Mouse (Mus musculus) forebrain, embryonic 10.5 days (tissue): ENCODE results near the gene Abhd2. TPM values are rescaled to one million over a fixed set of nuclear protein-coding genes. Genes with fewer than 3 reads are reported as not detected.

Source experiments
- DNase-seq: peaks from one replicate; pipeline ENCODE4 v3.0.0-alpha.2; 2017; ENCODE audit warnings: low spot score; ENCODE audit errors: extremely low spot score
- H3K27ac ChIP-seq: fragments of 300-500 bp; sonication (generic); 2 replicates; pipeline ENCODE4 v1.5.1; 2016; ENCODE audit warnings: mild to moderate bottlenecking
- H3K27me3 ChIP-seq: fragments of 300-500 bp; sonication (generic); 2 replicates; pipeline ENCODE4 v1.6.1; 2016; ENCODE audit warnings: mild to moderate bottlenecking; ENCODE audit not compliant: poor library complexity, severe bottlenecking
- H3K36me3 ChIP-seq: fragments of 300-500 bp; sonication (generic); replicated peaks from 2 replicates; pipeline ENCODE4 v1.6.1; 2016; ENCODE audit warnings: mild to moderate bottlenecking, moderate library complexity
- H3K4me1 ChIP-seq: fragments of 300-500 bp; sonication (generic); 2 replicates; pipeline ENCODE4 v1.6.1; 2016
- H3K4me3 ChIP-seq: fragments of 300-500 bp; sonication (generic); 2 replicates; pipeline ENCODE4 v1.5.1; 2016; ENCODE audit warnings: mild to moderate bottlenecking, moderate library complexity
- H3K9me3 ChIP-seq: fragments of 300-500 bp; sonication (generic); 2 replicates; pipeline ENCODE4 v1.6.1; 2016; ENCODE audit warnings: mild to moderate bottlenecking, moderate library complexity
- WGBS: fragments of 180-500 bp; shearing (Covaris S2); methylation state at CpG from one replicate; pipeline ENCODE4 v1.1.7; 2016; 5-methylcytosine and 5-hydroxymethylcytosine counted together
- polyA plus RNA-seq: library from polyadenylated mRNA; unstranded; fragments of >200 nt; fragmentation: Nextera tagmentation; extraction: Ambion mirVana; gene quantifications from 2 replicates; pipeline ENCODE4 v1.2.1, GENCODE M21; 2016

Gene Abhd2
- polyA plus RNA-seq, result 7.6 and 8.6 TPM in 2 replicates

DNA sequence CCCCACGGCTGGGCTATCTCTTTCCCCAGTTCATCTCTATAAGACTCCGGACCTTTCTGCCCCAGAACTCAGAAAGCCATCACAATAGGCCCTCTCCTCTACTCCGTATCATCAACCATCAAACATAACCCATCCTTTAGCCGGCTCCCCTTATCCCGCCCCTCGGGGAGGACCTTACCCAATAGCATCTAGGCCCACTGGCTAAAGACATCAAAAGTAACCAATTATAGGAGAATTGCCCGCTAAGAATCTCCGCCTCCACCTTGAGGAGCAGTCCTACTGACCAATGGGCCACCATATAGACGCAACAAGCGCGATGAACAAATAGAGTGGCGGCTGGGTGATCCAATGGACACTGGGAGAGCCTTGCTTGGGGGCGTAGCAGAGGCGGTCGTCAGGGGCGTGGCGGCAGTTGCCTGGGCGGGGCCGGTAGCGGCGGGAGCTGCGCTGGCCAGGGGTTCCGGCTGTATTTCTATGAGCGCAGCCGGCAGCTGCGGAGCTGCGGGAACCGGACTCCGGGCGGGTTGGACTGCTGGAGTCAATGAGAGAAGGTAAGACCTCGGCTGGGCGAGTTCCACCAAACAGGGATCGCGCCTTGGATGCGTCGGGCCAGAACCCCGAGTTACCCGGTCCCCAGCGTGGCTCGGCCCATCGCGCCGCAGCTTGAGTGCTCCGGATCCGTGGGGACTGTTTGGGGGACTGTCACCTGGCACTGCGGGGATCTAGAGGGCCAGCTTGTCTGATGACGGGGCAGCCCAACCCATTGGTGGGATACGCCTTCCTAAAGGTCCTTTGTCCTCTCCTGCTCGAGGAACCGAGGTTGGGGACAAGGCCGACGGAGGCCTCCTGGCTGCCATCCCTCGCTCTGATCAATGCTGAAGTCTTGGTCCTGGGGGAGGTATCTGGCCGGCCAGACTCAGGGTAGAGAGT is at the start of gene Abhd2:
Abhd2 (plus strand) TSS at position 411 of the 930 bp plus-strand sequence.
- peak; percentile 99 for DNase-seq
- WGBS, result under 1% methylated on average over 54 of the region's 54 CpGs
- no peaks in the 10 kb centered on the region for H3K27me3 ChIP-seq
- H3K9me3 ChIP-seq, result no peaks in the 10 kb centered on the region
- no peaks in the 10 kb centered on the region; the same call in 1 of the 2 replicates for H3K36me3 ChIP-seq
- H3K27ac ChIP-seq, result peak within 1 kb of the TSS; percentile 89
- peaks cover 60% of the 10 kb centered on the region for H3K4me1 ChIP-seq
- H3K4me3 ChIP-seq, result peak within 1 kb of the TSS; percentile 78

DNA sequence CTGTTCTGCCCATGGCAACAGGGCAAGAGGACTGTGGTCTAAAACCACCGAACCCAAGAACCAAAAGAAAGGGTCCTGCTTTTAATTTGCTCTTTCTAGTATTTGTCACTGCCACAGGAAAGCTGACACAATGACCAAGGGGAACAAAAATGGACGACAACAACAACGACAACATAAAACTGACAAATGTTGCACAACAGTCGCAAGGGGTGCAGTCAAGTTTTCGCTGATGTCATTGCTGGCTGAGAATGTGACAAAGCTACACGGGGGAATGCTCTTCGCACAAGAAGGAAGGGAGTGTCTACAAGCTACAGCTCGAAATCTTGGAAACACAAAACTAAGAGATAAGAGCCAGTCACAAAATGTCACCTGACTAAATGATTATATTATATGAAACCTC is 47.5 kb upstream of the Abhd2 start:
- Histone ChIP-seq H3K36me3 (no peaks in the 10 kb centered on the region), H3K27ac (no peak overlapping the region), H3K4me1 (no peaks in the 10 kb centered on the region), H3K9me3 (no peaks in the 10 kb centered on the region), H3K27me3 (no peaks in the 10 kb centered on the region), H3K4me3 (no peak overlapping the region)
- no peak for DNase-seq
- 90% methylated on average over 8 of the region's 8 CpGs for whole genome bisulfite sequencing

- Histone ChIP-seq H3K36me3 (no peaks in the 10 kb centered on the region), H3K9me3 (no peaks in the 10 kb centered on the region), H3K4me1 (no peaks in the 10 kb centered on the region), H3K27ac (no peak overlapping the region), H3K27me3 (no peaks in the 10 kb centered on the region), H3K4me3 (no peak overlapping the region)
- no peak for DNase-seq
- 87% methylated on average over 5 of the region's 5 CpGs for WGBS
Observed at GRCm38 (mm10) chr7:79226172-79226571, 46.8 kb upstream of the Abhd2 start.

DNA sequence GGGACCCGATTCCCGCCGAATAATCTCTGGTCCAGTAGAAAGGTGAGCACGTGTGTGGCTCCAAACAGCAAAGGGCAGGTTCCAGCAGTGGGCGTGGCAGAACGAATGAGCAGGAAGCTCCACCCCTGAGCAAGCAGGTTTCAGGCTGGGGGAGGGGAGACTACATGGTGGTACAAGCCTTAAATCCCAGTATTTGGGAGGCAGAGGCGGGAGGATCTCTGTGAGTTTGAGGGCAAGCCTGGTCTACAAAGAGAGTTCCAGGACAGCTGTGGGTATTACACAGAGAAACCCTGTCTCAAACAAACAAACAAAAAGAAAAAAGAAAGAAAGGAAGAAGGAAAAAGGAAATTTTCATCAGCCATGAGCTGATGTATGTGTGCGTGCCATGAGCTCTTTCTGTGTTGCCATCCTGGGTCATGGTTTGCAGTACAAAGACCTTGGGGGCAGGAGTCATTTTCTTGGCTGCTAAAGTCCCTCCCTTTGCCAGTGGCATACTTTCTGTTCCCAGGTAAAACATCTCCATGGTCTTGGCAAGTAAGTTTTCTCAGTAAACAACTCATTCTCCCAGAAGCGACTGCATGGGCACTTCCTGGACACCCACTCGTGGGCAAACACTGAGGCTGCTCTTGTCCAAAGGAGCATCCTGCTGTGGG is 46.0 kb upstream of the Abhd2 start:
- H3K4me1 ChIP-seq, result no peaks in the 10 kb centered on the region
- no peak for DNase-seq
- no peaks in the 10 kb centered on the region for H3K36me3 ChIP-seq
- WGBS, result 86% methylated on average over 7 of the region's 10 CpGs
- H3K9me3 ChIP-seq, result no peaks in the 10 kb centered on the region
- no peak overlapping the region for H3K27ac ChIP-seq
- H3K4me3 ChIP-seq, result no peak overlapping the region
- H3K27me3 ChIP-seq, result no peaks in the 10 kb centered on the region

GRCm38 (mm10) chr7:79228471-79228870 is 44.5 kb upstream of the Abhd2 start:
- peak; percentile 74 for DNase-seq
- no peaks in the 10 kb centered on the region for H3K4me1 ChIP-seq
- 34% methylated on average over 9 of the region's 9 CpGs for WGBS
- no peak overlapping the region for H3K27ac ChIP-seq
- H3K9me3 ChIP-seq, result no peaks in the 10 kb centered on the region
- no peak overlapping the region for H3K4me3 ChIP-seq
- no peaks in the 10 kb centered on the region for H3K36me3 ChIP-seq
- no peaks in the 10 kb centered on the region for H3K27me3 ChIP-seq

DNA sequence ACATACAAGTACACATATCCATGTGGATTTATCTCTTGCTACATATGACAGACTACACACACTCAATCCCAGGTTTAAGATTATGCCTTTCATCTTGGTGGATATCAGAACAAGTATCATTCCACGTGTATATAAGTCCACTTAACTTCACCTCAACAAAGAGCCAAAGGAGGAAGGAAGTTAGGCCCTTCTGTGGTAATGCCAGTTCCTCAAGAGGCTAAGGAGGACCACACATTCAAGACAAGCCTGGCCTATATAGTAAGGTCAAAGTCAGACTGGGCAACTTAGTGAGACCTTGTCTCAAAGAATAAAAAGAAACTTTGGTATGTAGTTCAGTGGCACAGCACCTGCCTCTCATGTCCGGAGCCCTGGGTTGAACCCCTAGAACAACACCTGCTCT is 41.4 kb upstream of the Abhd2 start:
- DNase-seq, result no peak
- no peaks in the 10 kb centered on the region for H3K4me1 ChIP-seq
- H3K27me3 ChIP-seq, result no peaks in the 10 kb centered on the region
- no peaks in the 10 kb centered on the region for H3K9me3 ChIP-seq
- WGBS, result 84% methylated on average over 2 of the region's 2 CpGs
- no peak overlapping the region for H3K27ac ChIP-seq
- no peaks in the 10 kb centered on the region for H3K36me3 ChIP-seq
- H3K4me3 ChIP-seq, result no peak overlapping the region

DNA sequence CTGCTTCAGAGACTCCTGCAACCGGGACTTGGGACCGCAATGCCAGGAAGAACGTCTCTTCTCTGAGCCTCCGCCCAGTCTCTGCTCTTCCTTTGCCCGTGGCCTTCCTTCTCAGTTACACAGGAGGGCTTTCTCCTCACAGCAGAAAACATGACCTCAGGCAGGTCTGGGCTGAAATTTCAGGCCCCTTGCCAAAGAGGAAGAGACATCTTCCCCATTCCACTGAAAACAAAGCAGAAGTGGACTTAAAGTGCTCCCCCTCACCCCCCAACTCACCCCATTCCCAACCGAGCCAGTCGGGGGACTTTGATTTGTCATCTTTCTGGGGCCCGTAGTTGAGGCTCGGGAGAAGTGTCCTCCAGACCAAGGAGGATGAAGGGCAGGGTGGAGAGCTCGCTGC is 41.0 kb upstream of the Abhd2 start:
- Histone ChIP-seq H3K4me3 (no peak overlapping the region), H3K9me3 (no peaks in the 10 kb centered on the region), H3K27ac (no peak overlapping the region), H3K27me3 (no peaks in the 10 kb centered on the region), H3K4me1 (no peaks in the 10 kb centered on the region), H3K36me3 (no peaks in the 10 kb centered on the region)
- WGBS, result 90% methylated on average over 10 of the region's 10 CpGs
- DNase-seq, result no peak

- Histone ChIP-seq H3K9me3 (no peaks in the 10 kb centered on the region), H3K36me3 (no peaks in the 10 kb centered on the region), H3K4me1 (0 out of 2 replicates have a peak, but pooled peaks cover 2% of the 10 kb centered on the region), H3K4me3 (no peak overlapping the region), H3K27me3 (no peaks in the 10 kb centered on the region), H3K27ac (no peak overlapping the region)
- WGBS, result 87% methylated on average over 5 of the region's 5 CpGs
- DNase-seq, result no peak
Observed at GRCm38 (mm10) chr7:79238741-79239140, 34.3 kb upstream of the Abhd2 start.

- WGBS, result 82% methylated on average over 10 of the region's 10 CpGs
- Histone ChIP-seq H3K4me3 (no peak overlapping the region), H3K27me3 (0 out of 2 replicates have a peak, but pooled peaks cover 7% of the 10 kb centered on the region), H3K27ac (no peak overlapping the region), H3K4me1 (peaks cover 9% of the 10 kb centered on the region; the same call in 1 of the 2 replicates), H3K9me3 (no peaks in the 10 kb centered on the region), H3K36me3 (no peaks in the 10 kb centered on the region)
- DNase-seq, result no peak
Observed at GRCm38 (mm10) chr7:79241931-79242625, 30.9 kb upstream of the Abhd2 start.

GRCm38 (mm10) chr7:79243236-79243635 is 29.8 kb upstream of the Abhd2 start:
- Histone ChIP-seq H3K4me3 (no peak overlapping the region), H3K27me3 (0 out of 2 replicates have a peak, but pooled peaks cover 7% of the 10 kb centered on the region), H3K27ac (no peak overlapping the region), H3K36me3 (no peaks in the 10 kb centered on the region), H3K9me3 (no peaks in the 10 kb centered on the region), H3K4me1 (peaks cover 12% of the 10 kb centered on the region)
- 78% methylated on average over 4 of the region's 4 CpGs for WGBS
- no peak for DNase-seq

GRCm38 (mm10) chr7:79246039-79246670 is 26.8 kb upstream of the Abhd2 start:
- peak; percentile 64 for DNase-seq
- Histone ChIP-seq H3K27ac (no peak overlapping the region), H3K4me1 (peaks cover 12% of the 10 kb centered on the region), H3K27me3 (0 out of 2 replicates have a peak, but pooled peaks cover 7% of the 10 kb centered on the region), H3K9me3 (no peaks in the 10 kb centered on the region), H3K36me3 (no peaks in the 10 kb centered on the region), H3K4me3 (peak overlapping the region; percentile 43)
- WGBS, result 16% methylated on average over 18 of the region's 18 CpGs

DNA sequence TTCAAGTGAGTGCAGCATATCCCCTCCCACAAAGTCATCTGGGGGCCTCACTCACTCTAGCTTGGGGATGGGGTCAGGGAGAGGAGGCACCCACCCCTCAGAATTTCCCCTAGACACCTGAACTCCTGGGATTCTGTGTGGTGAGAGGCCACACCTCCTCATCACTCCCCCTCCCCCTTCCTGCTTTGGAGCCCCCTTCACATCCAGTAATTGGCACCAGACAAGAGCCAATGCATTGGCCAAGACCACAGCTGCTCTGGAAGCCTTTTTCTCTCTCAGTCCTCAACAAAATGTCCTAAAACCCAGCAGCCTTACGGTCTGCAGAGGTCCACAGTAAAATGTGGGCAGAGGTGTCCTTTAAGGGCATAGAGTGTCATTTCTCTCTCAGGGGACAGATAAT is 25.6 kb upstream of the Abhd2 start:
- no peaks in the 10 kb centered on the region for H3K36me3 ChIP-seq
- H3K9me3 ChIP-seq, result no peaks in the 10 kb centered on the region
- 87% methylated on average over 1 of the region's 1 CpGs for WGBS
- H3K27ac ChIP-seq, result no peak overlapping the region
- 0 out of 2 replicates have a peak, but pooled peaks cover 7% of the 10 kb centered on the region for H3K27me3 ChIP-seq
- DNase-seq, result no peak
- no peak overlapping the region for H3K4me3 ChIP-seq
- H3K4me1 ChIP-seq, result peaks cover 12% of the 10 kb centered on the region
